Mouse (Mus musculus): ENCODE measurements at regions not wholly inside any gene's neighbourhood (a gene's known extent, or its start where the extent isn't known, plus 50 kb on each side); places are given as distances from the start of the nearest gene placed in this dataset.

GRCm38 (mm10) chr15:88214286-88214685 is 385.8 kb upstream of the Zdhhc25 start:
- no peak for DNase-seq

- DNase-seq, result no peak
These were observed 370.6 kb upstream of the Zdhhc25 start for GRCm38 (mm10) chr15:88229456-88229855.

- DNase-seq, result no peak
These were observed 355.5 kb upstream of the Zdhhc25 start for GRCm38 (mm10) chr15:88244606-88245005.

DNA sequence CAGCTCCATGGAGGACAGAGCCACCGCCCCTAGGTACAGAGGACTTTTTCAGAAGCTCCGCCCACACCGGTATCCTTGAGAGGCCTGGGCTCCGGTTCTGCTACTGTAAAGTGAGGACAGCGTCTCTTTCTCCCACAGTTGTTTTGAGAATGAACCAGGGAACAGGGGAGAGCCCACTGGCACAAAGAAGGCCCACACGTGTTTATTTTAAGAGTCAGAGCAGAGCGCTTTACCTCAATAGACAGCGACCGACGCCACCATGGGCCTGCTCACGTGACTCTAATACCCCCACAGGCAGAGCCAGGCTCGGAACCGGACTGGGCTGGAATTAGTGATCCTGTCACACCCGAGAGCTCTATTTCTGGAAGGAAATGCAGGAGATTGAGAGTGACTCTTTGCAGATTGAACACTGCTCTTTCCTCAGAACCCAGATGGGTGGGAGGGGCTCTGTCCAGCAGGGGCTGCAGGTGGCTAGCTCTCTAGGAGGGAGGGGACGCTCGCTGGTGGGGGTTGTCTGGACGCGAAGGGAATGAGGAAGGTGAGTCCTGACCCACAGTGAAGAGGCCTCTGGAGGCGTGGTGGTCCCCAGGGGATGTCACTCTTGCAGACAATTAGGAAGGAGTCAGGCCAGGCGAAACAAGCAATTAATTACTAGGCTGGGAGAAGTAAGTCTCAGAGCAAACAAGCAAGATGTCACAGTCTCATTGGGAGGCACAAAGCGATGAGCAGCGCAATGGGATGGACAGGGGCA is 354.4 kb upstream of the Zdhhc25 start:
- no peak for DNase-seq

GRCm38 (mm10) chr15:88247974-88248625 is 352.0 kb upstream of the Zdhhc25 start:
- peak; percentile 85 to 92 for DNase-seq

GRCm38 (mm10) chr15:88288051-88288450 is 312.1 kb upstream of the Zdhhc25 start:
- DNase-seq, result no peak

GRCm38 (mm10) chr15:88288696-88289095 is 311.4 kb upstream of the Zdhhc25 start:
- no peak for DNase-seq

DNA sequence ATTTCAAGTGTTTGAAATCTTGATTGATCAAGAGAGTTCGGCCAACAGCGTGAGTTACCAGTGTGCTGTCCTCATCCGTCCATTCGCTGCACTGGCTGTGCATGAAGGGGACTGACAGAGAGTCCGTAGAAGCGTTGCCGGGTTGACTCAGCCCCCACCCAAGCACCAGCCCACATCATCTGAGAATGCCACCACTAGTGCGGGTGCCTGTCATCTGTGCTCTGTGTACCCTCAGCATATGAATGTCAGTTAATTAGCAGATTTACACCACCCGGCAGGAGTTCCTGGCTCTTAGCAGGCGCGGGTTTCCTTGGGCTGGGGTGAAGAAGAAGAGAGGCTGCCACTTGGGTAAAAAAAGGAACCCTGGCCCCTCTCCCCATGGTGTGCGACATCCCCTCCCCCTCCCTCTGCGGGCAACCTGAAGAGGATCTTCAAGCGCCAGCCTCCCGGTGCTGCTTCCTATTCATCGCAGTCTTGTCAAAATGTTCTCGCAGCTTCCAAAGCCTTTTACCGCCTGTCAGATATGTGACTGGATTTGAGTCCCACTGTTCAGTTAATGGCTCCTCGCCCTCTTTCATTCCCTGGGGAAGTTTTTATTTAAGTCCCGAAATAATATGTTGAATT is 309.2 kb upstream of the Zdhhc25 start:
- no peak for DNase-seq

GRCm38 (mm10) chr15:88299061-88299460 is 301.0 kb upstream of the Zdhhc25 start:
- no peak for DNase-seq

GRCm38 (mm10) chr15:88311158-88311557 is 288.9 kb upstream of the Zdhhc25 start:
- no peak for DNase-seq

DNA sequence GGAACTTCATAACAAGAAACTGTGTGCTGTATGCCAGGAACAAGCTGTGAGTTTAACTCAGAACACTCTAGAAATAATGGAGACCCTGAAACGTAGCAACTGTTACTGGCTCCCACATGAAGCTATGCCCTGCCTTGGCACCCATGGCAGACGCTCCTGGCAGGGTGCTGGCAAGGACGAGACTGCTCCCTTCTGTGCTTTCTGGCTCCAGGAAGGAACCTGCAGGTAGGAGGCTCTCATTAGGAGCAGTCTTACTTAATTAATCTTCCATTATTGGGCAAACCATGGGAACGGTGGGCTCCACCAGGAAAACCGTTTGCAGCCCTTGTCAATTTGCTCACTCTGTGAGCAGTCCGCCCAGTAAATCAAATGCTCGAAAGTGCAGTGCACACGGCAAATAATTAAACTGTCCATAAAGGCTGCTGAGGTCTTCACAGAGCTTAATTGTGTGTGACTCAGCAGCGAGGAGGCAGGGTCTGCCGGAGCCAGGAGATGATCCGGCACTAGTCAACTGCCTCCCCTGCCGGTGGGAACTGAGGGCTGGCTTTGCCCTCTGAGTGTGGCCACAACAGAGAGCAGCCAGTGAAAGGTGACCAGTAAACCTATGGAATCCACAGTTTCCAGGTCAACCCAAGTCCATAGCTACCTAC is 285.2 kb upstream of the Zdhhc25 start:
- DNase-seq, result no peak

GRCm38 (mm10) chr15:88318048-88318447 is 282.1 kb upstream of the Zdhhc25 start:
- no peak for DNase-seq

DNA sequence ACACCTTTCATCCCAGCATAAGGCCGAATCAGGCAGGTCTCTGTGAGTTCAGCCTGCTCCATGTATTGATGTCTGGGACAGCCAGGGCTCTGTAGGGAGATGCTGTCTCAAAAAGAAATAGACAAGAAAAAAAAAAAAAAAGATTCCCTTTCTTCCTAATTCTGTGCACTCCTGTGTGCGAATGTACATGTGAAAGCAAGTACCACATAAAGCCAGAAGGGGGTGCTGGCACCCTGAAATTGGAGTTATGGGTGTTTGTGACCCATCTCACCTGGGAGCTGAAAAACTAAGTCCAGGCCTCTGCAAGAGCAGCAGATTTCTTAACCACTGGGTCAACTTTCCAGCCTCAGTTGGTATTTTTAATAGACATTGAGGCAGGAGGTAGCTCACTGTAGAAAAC is 280.6 kb upstream of the Zdhhc25 start:
- no peak for DNase-seq

- no peak for DNase-seq
These were observed 276.3 kb upstream of the Zdhhc25 start for GRCm38 (mm10) chr15:88323584-88324375.

- DNase-seq, result no peak
These were observed 275.0 kb upstream of the Zdhhc25 start for GRCm38 (mm10) chr15:88325108-88325507.

DNA sequence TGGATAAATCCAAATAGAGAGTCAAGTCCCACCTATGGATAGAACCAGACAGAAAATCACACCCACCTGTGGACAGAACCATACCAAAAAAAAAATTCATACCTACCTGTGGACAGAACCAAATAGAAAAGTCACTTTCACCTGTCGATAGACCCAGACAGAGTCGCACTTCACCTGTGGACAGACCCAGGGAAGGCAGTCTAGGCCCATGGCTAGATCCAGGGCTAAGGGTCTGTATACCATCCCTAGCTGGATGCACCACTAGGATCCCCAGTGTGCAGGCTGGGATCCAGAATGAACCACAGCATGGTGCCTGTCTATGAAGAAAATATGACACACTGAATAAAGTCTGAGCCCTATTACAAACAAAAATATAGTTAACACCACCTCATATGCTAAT is 246.9 kb upstream of the Zdhhc25 start:
- no peak for DNase-seq

DNA sequence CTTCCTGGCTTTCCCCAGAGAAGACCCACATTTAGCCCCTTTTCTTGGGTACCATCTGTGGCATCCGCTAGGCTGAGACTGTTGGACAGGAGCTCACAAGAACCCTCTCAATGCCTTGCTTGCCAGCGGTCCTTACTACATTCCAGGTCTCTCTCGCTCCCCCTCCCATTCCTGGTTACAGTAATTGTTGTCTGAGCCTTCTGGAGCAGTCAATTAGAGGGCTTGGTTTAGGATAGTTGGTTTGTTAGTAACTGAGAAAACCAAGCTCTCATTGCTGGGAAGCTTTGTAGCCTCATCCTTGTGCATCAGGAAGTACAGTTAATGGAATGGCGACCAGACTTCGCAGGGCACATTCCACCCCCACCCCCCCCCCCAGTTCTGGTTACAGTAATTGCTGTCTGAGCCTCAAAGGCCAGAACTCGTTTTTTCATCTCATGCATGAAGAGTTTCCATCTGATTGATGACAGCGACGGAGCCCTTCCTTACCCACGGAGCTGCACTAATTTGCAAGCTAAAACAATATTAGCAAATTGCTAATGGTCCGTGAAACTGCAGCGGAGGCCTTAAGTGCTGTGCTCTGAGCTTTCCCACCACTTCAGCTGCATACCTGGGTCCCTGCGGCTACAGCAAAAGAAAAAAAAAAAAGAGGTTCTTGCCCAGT is 239.6 kb upstream of the Zdhhc25 start:
- DNase-seq, result no peak

DNA sequence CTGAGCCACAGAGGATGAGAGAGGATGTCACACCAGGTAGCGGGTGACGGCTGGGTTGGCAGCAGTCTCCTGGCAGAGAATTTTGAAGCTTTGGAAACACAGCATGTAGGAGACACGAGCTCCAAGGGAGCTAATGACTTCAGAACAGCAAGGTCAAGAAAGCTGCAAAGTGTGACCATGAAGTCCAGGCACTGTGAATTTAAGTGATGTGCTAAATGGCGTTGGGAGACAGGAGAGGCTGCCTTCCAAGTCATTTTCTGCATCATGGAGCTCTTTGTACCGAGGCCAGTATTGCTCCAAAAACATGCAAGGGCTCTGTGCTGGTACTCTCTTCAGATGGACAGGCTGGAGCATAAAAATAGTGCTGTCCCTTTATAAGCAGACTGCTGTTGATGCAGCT is 238.8 kb upstream of the Zdhhc25 start:
- DNase-seq, result no peak

- no peak for DNase-seq
These were observed 237.1 kb upstream of the Zdhhc25 start for GRCm38 (mm10) chr15:88362966-88363365.

GRCm38 (mm10) chr15:88370366-88370765 is 229.7 kb upstream of the Zdhhc25 start:
- peak in 1 of 2 experiments; percentile 14 for DNase-seq

DNA sequence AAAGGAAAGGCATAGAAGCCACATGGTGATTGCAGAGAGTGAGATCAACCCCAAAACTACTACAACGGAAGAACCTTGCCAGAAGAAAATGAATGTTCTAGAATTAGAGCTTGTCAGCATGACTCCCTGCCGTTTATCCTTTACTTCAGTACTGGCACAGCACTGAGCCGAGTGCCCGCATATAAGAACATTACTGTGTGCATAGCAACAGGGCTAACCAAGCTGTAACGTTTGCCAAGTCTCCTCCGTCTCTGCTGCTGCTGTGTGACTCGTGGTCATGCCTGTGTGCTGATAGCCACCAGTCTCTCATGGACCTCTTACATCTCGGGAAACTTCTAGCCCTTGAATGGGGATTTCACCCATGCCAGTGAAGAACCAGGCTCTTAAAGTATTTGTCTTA is 228.1 kb upstream of the Zdhhc25 start:
- DNase-seq, result no peak

GRCm38 (mm10) chr15:88373923-88374322 is 226.2 kb upstream of the Zdhhc25 start:
- no peak for DNase-seq
